Mouse (Mus musculus) adrenal gland, postnatal 25 days (tissue): ENCODE measurements around the gene Ctsm. TPM values are rescaled to one million over a fixed set of nuclear protein-coding genes. Genes with fewer than 3 reads are reported as not detected.
"Not testable (repeated sequence)": the region's sequence is repeated elsewhere in the genome, so short reads cannot be mapped to it uniquely, and the experiment has no call there.

ENCODE experiments used
- DNase-seq: peaks from one replicate; pipeline ENCODE4 v3.0.0; 2021; ENCODE audit warnings: mixed read lengths
- long read RNA-seq: library from polyadenylated mRNA; stranded (forward); transcript quantifications from one replicate; pipeline ENCODE4 v2.0.0, GENCODE M21; 2021
- total RNA-seq: library from RNA; stranded (reverse); gene quantifications from 2 replicates; pipeline ENCODE4 v1.2.3, GENCODE M21; 2021

Gene Ctsm
- total RNA-seq: not detected in 2 replicates
- long read RNA-seq: 0 reads

DNA sequence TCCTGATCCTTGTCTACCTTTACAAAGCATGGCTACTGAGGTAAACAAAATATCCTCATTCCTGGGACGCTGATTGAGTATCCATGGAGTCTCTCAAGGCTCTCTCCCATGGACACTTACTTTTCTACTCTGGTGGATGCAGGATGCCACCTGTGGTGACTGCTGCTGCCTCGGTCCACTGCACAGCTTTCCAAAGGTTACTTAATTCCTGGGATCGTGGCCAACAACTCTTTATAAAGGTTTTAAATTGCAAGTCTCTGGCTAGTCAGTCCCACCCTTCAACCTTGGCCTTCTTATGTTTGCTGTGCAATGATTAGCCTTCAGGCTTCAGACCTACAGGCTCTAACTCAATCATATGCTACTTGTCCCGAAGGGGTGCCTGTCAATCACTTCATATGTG is at the start of gene Ctsm:
TSS of gene Ctsm (minus strand) at position 209 of the 400 bp plus-strand sequence.
- no peak for DNase-seq

DNA sequence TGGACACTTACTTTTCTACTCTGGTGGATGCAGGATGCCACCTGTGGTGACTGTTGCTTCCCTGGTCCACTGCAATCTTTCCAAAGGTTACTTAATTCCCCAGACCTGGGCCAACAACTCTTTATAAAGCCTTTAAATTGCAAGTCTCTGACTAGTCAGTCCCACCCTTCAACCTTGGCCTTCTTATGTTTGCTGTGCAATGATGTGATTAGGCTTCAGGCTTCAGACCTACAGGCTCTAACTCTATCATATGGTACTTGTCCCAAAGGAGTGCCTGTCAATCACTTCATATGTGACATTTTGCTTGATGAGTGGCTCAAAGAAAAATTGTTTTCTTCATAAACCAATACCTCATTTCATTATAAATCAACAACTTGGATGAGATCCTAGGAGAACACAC is 28.4 kb upstream of the Ctsm start, which contains the start of gene Cts3:
TSS of gene Cts3 (minus strand) at position 101 of the 400 bp plus-strand sequence.
- no peak for DNase-seq

DNA sequence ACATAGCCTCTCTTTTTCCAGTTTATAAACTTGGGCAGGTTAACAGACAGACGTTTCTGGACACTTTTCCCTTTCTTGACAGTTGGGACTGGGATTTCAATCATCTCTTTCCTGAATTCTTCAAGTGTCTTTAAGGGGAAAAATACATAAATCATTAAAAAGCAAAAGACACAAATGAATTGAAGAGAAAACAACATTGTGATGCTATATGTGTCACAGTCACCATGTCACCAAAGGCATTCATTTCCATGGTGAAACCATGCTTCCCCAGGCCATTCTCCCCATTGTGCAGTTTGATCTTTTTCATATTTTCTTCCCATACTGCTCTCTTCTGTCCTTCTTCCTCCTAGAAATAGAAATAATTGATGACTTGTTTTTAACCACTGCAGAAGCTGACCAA is 26.4 kb upstream of the Ctsm start, which contains the start of gene Gm49352:
TSS of gene Gm49352 (minus strand) at position 101 of the 400 bp plus-strand sequence.
- not testable (repeated sequence) for DNase-seq

Other genes starting within 250 kb of the Ctsm start
- not detected in 2 replicates for gene Cts7, start 183.6 kb downstream of the Ctsm start, total RNA-seq
- gene Gm49352, start 26.3 kb upstream of the Ctsm start, total RNA-seq: not detected in 2 replicates
- not detected in 2 replicates for gene Cts3, start 28.3 kb upstream of the Ctsm start, total RNA-seq